Mouse (Mus musculus) yolk sac, embryonic 10.5 days (tissue): ENCODE results near the gene 2210011C24Rik.

Experiments
- DNase-seq: peaks from one replicate; pipeline ENCODE4 v3.0.0-alpha.2; 2017; ENCODE audit warnings: low spot score

The 2210011C24Rik gene

DNA sequence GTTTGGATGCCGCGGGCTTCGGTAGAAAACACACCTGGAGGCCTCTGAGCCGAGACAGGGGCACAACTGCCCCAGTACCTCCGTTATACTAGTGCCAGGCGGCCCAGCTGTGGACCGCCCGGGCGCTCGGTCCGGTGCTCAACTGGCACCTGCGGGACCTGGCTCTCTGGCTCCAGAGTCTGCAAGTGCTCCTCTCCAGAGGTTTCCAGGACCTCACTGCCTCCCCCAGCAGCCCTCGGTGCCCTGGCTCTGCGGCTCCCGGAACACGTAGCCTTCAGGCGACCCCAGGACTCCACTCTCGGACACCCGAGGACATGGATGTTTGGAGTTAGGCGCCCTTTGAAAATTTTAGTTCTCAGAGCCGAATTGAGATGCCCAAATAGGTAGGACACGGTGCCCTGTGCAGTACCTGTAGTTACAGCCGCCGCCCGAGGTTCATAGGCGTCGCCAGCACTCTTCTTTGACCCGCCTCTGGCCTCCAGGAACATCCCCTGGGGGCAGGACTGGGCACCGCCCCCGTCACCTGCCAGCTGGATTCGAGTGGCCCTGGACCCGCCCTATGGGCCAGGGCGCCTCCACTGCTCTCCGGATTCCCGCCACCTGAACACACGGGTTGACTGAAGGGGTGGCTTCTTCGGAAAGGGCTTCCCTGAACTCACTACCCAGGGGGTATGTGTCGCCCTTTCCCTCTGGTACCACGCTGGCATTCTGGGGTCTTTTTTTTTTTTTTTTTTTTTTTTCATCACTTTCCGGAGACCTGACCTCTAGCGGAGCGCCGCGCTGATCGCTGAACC is at the start of gene 2210011C24Rik:
2210011C24Rik (minus strand) TSS at position 467 of the 794 bp plus-strand sequence.
- peak; percentile 87 for DNase-seq

DNA sequence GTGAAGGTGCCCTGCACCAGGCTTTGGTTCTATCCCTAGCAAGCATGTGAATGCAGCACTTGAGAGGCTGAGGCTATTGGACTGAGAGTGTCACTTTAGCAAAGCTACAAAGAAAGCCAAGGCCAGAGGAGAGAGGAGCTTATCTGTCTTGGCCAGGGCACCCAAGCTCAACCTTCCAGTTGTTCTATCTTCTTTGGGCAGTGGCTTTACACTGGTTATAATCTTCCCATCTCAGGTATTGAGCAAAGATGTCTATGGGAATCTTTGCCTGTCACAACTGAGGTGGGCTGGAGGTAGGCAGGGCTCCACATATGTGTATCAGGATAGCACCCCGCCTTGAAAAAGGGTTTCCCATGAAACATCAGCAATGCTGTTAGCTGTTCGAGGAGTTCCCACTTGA is 48.3 kb upstream of the 2210011C24Rik start:
- DNase-seq, result no peak

DNA sequence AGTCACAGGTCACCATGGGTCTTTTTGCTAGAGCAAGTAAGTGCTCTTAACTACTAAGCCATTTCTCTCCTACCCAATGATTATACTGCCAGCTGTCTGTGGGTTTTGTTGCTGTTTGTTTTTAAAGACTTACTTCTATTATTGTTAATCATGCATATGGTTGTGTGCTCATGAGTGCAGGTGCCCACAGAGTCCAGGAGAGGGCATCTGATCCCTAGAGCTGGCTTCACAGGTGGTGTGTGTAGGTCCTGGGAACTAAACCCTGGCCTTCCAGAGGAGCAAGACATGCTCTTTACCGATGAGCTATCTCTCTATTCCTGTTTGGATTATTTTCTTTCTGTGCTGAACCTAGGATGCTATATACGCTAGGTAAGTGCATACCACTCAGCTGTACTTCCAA is 47.3 kb upstream of the 2210011C24Rik start:
- no peak for DNase-seq

DNA sequence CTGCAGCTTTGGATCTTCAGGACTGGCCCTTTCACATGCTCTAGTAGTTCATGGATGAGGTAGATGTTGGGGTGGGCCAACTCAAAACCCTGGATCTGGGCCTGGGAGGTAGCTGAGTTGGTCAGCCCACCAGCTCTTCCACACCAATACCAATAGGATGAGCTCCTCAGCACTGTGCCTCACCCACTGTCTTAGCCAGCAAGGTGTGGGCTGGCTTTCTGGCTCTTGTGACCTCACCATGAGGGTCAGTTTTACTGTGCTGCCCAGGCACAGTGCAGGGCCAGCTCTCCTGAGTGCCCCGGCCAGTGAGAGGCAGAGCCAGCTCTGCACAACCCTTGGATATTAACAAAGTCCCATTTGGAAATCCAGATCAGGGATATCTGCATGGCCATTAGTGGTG is 45.9 kb upstream of the 2210011C24Rik start:
- no peak for DNase-seq

DNA sequence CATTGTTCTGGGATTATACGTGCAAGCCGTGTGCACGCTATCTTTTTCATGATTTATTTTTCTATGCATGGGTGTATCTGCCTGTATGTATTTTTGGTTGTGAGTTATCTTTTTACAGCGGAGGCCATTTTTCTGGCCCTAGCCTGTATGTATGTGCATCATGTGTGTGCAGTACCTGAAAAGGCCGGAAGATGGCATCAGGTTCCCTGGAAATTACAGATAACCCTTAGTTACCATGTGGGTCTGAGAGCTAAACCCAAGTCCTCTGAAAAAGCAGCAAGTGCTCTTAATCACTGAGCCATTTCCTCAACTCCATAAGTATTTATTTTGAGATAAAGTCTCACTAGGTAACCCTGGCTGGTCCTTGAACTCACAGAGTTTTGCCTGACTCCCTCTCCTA is 41.3 kb upstream of the 2210011C24Rik start:
- DNase-seq, result no peak

DNA sequence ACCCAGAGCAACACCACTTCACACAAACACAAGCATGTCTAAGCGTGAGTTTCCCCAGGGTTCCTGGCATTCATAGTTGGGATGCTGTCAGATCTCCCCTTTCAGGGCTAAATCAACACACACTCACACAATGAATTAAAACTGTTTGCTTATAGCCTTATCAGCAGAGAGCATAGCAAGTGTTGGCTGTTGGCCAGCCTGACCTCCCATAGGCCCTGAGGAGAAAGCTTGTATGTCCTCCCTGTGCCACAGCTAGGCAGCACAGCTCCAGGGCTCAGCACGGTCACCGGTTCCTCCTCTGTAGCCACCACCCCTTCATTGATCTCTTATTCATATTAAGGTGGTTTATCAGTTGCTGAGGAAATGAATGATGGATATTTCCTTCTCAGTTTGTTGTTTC is 40.8 kb upstream of the 2210011C24Rik start:
- no peak for DNase-seq

DNA sequence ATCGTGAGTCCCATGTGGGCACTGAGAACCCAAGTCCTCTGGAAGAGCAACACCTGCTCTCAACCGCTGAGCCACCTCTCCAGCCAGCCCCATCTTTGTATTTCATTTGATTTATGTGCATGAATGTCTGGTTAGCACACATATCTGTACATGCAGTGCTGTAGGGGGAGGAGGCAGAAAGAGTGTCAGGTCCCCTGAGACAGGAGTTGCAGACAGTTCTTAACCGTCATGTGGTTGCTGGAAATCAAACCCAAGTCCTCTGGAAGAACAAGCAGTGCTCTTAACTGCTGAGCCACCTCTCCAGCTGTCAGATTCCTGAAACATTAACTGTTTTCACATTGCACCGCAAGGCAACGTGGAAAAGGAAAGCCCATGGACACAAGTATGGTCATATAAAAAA is 36.2 kb upstream of the 2210011C24Rik start:
- no peak for DNase-seq

DNA sequence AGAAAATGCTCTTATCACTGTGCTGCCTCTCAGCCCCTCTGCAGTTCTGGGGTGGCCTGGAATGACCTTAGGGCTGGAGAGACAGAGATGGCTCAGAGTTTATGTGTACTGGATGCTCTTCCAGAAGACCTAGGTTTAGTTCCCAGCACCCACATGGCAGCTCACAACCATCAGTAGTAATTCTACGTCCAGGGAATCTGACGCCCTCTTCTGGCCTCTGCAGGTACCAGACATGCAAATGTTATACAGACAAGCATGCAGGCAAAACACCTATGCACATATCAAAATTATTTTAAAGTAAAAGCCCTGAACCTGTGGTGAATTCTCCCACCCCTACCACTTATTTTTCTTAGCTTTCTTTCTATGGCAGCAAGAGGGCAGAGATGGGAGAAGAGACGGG is 34.5 kb upstream of the 2210011C24Rik start:
- no peak for DNase-seq

DNA sequence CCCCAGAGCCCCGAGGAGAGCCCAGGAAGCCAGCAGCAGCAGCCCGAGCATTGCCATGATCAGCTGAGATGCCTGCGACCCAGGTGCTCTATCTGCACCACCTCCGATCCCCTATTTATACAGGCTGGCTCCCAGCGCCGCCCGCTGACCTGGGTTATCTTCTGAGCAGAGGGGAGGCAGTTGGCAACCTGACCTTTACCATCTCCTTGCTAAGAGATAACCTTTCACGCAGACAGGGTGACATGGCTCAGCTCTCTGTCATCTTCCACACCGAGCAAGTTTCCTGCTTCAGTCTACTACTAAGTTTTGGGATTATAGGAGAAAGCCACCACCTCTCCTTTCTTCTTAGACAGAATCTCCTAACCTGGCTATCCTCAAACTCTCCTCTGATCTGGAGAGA is 32.9 kb upstream of the 2210011C24Rik start, which contains the start of gene Rln3:
Rln3 (minus strand) TSS at position 101 of the 400 bp plus-strand sequence.
- DNase-seq, result no peak

DNA sequence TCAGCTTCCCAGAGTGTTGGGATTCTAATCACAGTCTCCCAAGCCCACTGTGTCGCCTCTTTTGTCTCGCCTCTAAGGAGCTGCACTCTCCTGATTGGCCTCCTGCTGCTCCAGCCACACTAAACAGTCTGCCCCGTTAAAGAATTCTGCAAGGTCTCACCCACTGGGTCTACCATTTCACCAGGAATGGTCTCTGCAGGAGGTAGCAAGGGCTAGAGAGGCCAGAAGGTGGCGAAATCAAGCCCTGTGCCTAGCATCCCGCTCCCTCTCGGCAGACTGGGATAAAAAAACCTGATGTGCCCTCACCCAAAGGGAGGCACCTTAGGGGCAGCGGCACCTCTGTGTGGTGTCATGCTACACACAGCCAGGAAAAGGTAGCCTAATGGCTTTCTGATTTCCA is 32.1 kb upstream of the 2210011C24Rik start:
- no peak for DNase-seq

DNA sequence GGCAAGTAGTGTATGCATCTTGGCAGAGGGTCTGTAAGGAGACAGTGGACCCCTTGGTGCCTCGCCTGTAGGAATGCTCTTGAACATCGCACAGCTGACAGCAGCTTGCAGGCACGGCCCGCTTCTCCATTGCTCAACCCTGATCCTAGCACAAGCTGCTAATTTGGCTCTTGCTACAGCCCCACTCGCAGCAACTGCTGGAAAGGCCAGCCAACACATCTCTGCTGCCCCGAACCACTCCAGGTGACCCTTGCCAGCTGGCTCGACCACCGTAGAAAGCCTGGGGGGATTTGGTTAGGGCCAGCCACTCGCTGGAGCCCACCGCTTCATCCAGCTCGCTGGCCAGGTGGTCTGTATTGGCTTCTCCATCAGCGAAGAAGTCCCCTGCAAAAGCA is 31.0 kb upstream of the 2210011C24Rik start:
- no peak for DNase-seq

DNA sequence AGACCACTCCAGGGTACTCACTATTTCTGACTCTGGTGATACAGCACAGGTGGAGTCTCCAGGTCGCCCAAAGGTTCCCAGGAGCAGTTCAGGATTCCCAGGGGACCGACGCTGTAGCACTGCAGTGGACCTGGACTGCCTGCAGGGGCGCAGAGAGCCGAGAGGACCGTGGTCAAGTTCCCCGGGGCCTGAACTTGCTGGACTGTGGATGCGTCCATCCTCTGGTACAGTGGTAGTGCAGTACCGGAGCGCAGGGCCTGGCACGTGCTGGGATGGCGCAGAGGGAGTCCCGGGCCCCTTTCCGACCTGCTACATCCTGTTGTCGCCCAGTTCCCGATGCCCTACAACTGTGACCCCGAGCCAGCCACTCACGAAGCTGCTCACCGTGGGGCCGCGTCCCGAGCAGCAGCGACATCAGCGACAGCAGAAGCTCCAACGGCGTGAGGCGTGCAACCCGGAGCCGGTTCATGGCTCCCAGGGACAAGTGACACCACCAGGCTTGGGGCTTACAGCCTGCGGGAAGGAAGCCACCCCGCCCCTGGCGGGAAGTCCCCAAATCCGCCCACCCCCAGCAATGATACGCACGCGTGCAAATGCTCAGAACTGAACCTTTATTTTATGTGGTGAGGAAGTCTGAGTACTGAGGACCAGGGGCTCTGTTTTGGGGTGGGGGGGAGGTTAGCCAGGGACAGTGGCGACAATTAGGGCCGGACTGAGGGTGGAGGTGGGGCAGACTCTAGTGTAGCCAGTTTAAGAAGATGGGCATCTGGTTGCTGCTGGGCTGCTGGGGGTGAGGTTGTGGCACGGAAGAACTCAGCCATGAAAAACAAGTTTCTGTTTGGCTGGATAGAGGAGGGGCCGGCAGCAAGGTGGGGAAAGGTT is 30.3 kb upstream of the 2210011C24Rik start, which contains the start of gene Il27ra:
Il27ra (minus strand) TSS at position 524 of the 882 bp plus-strand sequence.
- DNase-seq, result no peak

DNA sequence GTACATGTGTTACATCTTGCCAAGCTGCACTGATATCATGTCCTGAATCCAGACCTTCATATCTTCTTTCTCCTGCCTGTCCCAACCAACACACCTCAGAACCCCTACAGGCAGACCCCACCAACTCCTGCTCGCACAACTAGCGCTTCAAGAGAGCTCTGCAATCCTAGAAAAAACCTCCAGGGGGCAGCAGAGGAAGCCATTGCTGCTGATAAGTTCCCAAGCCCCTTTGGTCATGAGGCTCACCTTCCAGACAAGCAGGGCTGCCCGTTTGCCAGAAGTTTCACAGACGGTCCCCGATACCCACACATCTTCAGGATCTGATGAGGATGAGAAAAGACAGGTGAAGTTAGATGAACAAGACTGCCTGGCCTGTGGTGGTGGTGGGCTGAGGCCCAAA is 27.1 kb upstream of the 2210011C24Rik start:
- peak; percentile 69 for DNase-seq

DNA sequence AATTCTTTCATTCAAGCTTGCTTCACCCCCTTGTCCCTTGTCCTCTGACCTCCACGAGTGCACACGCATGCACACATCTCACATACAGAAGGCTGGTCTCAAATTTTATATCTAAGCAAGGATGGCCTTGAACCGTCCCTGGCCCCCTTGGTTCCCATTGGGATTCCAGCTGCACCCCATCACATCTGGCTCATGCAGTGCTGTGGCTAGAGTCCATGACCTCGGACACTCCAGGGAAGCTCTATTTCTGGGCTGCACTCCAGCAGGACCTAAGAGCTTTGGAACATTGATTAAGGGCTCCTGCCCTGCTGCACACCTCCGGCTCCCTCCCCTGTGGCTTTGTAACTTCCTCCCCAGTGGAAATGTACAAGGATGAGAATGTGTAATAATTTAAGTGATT is 26.0 kb upstream of the 2210011C24Rik start:
- no peak for DNase-seq

DNA sequence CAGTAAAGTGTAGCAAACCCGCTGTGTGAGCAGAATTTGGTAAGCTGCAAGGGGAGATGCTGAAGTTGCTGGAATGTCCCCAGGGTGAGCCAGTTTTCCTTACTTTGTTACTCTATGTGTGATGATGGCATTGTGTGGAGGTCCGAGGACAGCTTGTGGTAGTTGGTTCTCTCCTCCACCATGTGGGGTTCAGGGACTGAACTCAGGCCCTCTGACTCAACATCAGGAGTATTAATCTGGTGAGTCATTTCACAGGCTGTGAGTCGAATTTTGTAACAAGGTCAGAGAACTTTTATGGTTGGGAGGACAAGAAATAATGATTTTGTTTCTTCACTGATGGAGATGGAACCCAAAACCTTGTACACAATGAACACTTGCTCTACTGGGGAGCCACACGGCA is 20.8 kb upstream of the 2210011C24Rik start:
- DNase-seq, result no peak

DNA sequence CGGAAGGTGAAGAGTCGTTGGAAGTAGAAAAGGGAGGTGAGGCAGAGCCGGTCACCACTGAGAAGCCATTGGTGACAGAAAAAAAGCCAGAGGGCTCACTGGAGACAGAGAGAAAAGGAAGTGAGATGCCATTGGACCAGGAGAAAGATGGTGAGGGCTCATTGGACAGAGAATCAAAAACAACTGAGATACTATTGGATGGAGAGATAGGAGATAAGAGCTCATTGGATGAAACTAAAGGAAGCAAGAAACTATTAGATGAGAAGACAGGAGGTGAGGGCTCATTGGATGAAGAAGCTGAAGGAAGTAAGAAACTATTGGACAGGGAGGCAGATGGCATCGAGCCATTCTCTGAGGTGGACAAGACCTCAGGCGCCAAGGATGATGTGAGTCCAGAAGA is 17.3 kb upstream of the 2210011C24Rik start:
- DNase-seq, result no peak

DNA sequence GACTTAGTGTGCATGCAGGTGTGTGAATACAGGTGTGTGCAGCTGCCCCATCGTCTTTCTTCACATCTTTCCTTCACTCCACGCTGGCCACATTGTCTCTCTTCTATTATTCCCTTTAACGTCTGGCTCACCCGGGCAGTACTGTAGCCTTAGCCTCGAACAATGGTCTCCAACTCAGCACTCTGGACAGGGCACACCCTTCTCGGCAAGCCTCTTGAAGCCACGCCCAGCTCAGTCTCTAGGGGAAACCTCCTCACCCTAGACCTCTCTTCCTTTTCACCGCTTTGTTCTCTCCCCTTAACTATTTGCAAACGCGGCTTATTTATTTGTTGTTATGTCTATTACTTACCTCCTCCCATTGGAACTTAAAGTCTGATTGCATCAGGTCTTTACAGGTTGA is 15.5 kb upstream of the 2210011C24Rik start:
- no peak for DNase-seq

DNA sequence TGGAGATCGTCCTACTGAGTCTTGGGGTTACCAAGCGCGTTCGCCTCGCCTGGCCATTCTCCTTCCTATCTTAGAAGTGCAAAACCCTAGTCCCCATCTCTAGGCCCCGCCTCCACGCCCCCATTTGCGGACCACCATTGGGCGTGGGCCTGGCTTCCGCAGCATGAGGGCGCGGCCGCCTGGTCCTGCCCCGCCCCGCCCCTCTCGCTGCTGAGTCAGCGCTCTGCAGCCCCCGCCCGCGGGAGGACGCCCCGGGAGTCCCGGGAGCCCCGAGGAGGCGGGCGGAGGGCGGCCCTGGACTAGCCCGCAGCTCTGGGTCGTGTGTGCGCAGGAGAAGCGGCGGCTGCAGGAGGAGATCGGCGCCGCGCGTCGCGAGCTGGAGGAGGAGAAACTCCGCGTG is 13.9 kb upstream of the 2210011C24Rik start:
- no peak for DNase-seq

DNA sequence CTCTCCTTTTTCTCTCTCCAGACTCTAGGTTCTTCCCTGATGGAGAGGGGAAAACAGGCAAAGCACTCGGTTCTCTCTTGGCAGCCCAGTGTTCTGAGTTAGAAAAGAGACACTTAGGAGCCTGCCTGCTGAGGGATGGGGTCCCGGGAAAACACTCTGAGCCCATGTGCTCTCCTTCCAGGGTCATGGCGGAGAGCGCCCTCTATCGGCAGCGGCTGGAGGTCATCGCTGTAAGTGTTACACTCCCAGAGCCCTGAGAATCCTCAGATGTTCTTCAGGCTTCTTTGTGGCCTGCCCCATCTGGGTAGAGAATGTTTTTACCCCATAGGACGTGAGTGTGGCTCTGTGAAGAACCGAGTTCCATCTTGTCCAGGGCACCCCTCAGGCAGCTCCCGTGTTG is 12.2 kb upstream of the 2210011C24Rik start:
- DNase-seq, result peak; percentile 75

DNA sequence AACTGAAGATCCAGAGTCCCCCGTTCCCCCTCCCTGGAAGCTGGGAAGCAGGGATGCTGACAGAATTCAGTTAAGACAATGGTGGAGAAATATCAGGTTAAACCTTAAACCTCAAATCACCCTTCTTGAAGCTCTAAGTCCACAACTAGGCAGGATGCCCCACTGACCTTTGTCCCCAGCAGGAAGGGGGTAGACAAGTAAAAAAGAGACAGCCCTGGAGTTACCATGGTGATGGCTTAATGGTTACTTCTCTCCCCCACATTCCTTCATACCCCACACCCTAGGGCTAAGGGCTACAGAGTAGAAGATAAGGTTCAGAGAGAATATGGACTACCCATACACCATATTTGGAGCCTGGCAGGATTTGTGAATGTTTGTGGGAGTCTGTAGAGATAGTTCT is 11.7 kb upstream of the 2210011C24Rik start:
- peak; percentile 88 for DNase-seq

DNA sequence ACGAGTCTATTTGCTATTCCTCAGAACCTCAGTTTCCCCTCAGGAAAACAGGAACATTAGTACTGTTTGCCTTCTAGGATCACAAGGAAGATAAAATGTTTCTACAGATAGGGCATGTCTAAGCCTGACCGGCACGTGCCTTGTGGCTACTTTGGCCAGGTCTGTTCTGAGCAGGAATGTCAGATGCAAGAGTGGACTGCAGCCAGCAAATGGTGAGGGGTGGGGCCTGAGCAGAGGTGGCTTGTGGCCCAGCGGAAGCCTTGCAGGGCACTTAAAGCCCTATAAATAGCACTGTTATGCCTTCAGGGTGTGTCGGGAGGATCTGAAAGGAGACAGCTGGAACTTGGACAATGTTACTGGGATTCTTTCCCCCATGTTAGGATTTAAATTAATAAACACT is 11.1 kb upstream of the 2210011C24Rik start:
- DNase-seq, result peak; percentile 87

DNA sequence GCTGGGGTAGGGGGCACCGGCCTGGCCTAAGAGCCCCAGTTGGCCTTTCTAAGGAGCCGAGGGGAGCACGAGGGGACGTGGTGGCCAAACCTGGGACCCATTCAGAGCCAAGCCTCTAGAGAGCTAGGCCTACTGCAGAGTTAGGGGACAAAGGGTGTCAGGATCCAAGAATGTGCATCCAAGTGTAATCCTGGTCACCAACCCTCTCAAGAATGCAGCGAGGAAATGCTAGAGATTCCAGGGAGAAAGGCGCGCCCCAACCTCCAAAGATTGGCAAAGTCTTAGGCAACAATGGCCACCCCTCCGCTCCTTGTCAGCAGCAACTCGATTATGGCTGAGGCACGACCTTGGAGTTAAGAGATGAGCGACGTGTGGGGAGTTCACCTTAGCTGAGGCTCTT is 9.6 kb upstream of the 2210011C24Rik start:
- DNase-seq, result no peak

DNA sequence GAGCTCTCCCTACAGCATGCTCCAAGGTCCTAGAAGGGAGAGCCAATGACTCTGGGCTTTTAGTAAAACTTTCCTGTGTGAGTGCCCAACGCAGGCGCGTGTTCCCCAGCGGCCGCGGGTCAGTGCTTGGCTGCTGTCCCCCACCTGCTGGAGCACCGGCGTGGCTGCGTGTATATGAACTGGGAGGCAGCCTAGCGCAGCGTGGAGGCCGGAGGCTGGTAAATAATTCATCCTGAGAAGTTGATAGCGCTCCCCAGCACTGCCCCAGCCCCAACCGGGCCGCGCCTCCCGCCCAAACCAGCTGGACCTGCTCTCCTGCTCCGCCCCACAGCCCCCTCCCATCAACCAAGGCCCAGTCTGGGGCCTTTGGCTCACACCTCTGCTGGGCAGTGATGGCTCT is 9.1 kb upstream of the 2210011C24Rik start, which contains the start of gene Palm3:
Palm3 (plus strand) TSS at position 376 of the 400 bp plus-strand sequence.
- DNase-seq, result peak; percentile 90
